Mouse (Mus musculus) MEL (cell line): ENCODE measurements at regions not wholly inside any gene's neighbourhood (a gene's known extent, or its start where the extent isn't known, plus 50 kb on each side); places are given as distances from the start of the nearest gene placed in this dataset.

Experiments
- CTCF ChIP-seq, 3 experiments: IDR thresholded peaks in 2 of 3; conservative IDR thresholded peaks in 1 of 3; 2 replicates each; pipeline ENCODE4 v1.5.1; 2011 to 2012; ENCODE audit warnings: low read length in 3 of 3, low read depth in 2 of 3, mild to moderate bottlenecking in 2 of 3, improper control_type of control experiment in 1 of 3, inconsistent platforms in 1 of 3, mixed read lengths in 1 of 3, moderate library complexity in 1 of 3; ENCODE audit not compliant: control insufficient read depth in 1 of 3, insufficient read depth in 1 of 3, poor library complexity in 1 of 3, severe bottlenecking in 1 of 3
- E2F4 ChIP-seq: IDR thresholded peaks from 2 replicates; pipeline ENCODE4 v1.6.1; 2011; ENCODE audit warnings: low read depth, low read length, improper control_type of control experiment, borderline replicate concordance
- ETS1 ChIP-seq: IDR thresholded peaks from 2 replicates; pipeline ENCODE4 v1.6.1; 2012; ENCODE audit warnings: low read depth, mild to moderate bottlenecking, inconsistent platforms, low read length, improper control_type of control experiment, moderate library complexity
- POLR2A ChIP-seq, 2 experiments: IDR thresholded peaks; 2 replicates each; pipeline ENCODE4 v1.6.1; 2011 to 2012; ENCODE audit warnings: low read length in 2 of 2, mild to moderate bottlenecking in 2 of 2, control low read depth in 1 of 2, improper control_type of control experiment in 1 of 2, low read depth in 1 of 2, moderate library complexity in 1 of 2; ENCODE audit not compliant: control insufficient read depth in 1 of 2, insufficient read depth in 1 of 2, poor library complexity in 1 of 2

DNA sequence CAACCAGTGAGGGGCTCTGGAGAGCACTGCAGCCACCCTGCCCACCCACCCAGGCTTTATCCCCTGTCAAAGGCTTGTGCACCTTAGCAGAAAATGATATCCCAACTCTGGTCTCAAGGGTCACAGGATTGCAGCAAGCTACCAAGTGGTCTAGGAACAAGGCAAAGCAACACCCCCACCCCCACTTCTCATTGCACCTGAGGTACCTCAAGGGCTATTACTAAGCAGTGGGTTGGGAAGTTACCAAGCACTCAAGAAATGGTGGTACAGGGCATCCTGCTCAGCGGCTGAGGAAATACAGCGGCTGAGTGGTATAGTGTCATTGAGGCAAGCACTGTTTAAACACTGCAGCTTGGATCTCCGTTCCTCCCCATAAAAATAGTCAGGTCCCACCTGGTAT lies 50.1 kb upstream of the Irs2 start:
- TF ChIP-seq ETS1 (no peak), CTCF (IDR thresholded peaks at IDR 0.05 in 2 of 3, conservative IDR thresholded peaks at IDR 0.05 in 1 of 3; ENCODE audit: control insufficient read depth in 1 of 3, insufficient read depth in 1 of 3, low read depth in 2 of 3, low read length in 3 of 3, poor library complexity in 1 of 3, severe bottlenecking in 1 of 3) (no peak), POLR2A (IDR thresholded peaks at IDR 0.05; ENCODE audit: control insufficient read depth in 1 of 2, insufficient read depth in 1 of 2, low read depth in 1 of 2, low read length in 2 of 2, poor library complexity in 1 of 2) (no peak), E2F4 (no peak)
